Mouse (Mus musculus) stomach, postnatal 0 days (tissue): ENCODE data around the gene Rpl7a.

Source experiments
- CTCF ChIP-seq: IDR thresholded peaks from 2 replicates; pipeline ENCODE4 v1.5.1; 2016; ENCODE audit warnings: antibody characterized with exemption, low read depth, mild to moderate bottlenecking, moderate library complexity
- EP300 ChIP-seq: optimal IDR thresholded peaks from 2 replicates; pipeline ENCODE3; 2016; ENCODE audit warnings: antibody characterized with exemption

DNA sequence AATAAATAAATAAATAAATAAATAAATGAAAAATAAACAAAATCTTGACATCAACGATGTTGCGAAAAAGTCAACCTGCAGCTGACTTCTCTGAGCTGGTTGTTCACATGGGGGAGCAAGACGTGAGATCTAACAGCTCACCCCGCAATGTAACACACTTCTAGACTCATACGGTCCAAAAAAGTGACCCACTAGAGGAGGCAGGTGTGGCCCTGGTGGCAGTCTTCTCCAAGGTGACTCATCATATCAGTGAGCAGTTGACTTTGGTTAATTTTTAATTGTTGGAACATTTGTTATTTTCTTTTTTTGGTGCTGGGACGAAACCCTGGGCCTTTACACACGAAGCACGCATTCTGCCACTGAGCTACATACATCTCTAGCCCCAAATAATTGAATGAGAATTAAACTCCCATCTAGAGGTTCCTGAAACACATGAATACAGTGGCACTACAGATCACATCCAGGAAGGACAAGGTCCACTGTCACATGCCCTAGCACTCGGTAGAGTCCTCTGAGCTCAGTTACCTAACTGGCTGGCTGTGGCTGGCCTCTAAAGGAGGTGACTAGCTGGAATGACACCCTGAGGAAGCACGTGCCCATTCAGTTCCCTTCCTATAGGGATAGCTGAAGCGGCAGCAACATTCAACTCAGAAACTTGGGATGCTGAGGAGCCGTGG, 46.4 kb downstream of the Rpl7a start:
- TF ChIP-seq CTCF: no peak
- no peak for TF ChIP-seq EP300
